Mouse (Mus musculus) G1E (cell line): ENCODE measurements around the gene Tspan10.

ENCODE experiments used
- CTCF ChIP-seq: IDR thresholded peaks from 2 replicates; pipeline ENCODE4 v1.5.1; 2012; ENCODE audit warnings: low read depth, low read length, inconsistent platforms, mixed read lengths
- GATA1 ChIP-seq: IDR thresholded peaks from 2 replicates; pipeline ENCODE4 v1.6.1; 2012; ENCODE audit warnings: borderline replicate concordance, low read length, inconsistent platforms, mixed read lengths
- GATA2 ChIP-seq: IDR thresholded peaks from 2 replicates; pipeline ENCODE4 v1.6.1; 2012; ENCODE audit warnings: low read depth, low read length, inconsistent platforms, borderline replicate concordance
- POLR2AphosphoS5 ChIP-seq: IDR thresholded peaks from 2 replicates; pipeline ENCODE4 v1.6.1; 2012; ENCODE audit warnings: low read depth, low read length, inconsistent platforms; ENCODE audit not compliant: insufficient replicate concordance
- TAL1 ChIP-seq: conservative IDR thresholded peaks from 2 replicates; pipeline ENCODE4 v1.6.1; 2012; ENCODE audit warnings: low read depth, low read length, inconsistent platforms, mixed read lengths

GRCm38 (mm10) chr11:120452246-120452645, 9.8 kb downstream of the Tspan10 start:
- TF ChIP-seq CTCF (no peak), GATA1 (no peak), POLR2AphosphoS5 (no peak), GATA2 (no peak), TAL1 (no peak)
